Mouse (Mus musculus): ENCODE data around the gene Ier5. TPM values are rescaled to one million over a fixed set of nuclear protein-coding genes. Genes with fewer than 3 reads are reported as not detected.

Gene Ier5
- total RNA-seq, 2 experiments from 2014 or later, result 2.9 to 4.4 TPM

- peak; percentile 77 for ATAC-seq (replicated peaks; ENCODE audit: poor library complexity, severe bottlenecking)
These were observed 15.9 kb downstream of the Ier5 start for GRCm38 (mm10) chr1:155083271-155084265.

- no peak for ATAC-seq (replicated peaks; ENCODE audit: poor library complexity, severe bottlenecking)
These were observed 16.5 kb downstream of the Ier5 start for GRCm38 (mm10) chr1:155082965-155083268.

- ATAC-seq (replicated peaks; ENCODE audit: poor library complexity, severe bottlenecking), result no peak
These were observed 17.1 kb downstream of the Ier5 start for GRCm38 (mm10) chr1:155082158-155082964.

GRCm38 (mm10) chr1:155077675-155078074 lies 21.8 kb downstream of the Ier5 start:
- ATAC-seq (replicated peaks; ENCODE audit: poor library complexity, severe bottlenecking), result no peak

- no peak for ATAC-seq (replicated peaks; ENCODE audit: poor library complexity, severe bottlenecking)
These were observed 23.6 kb downstream of the Ier5 start for GRCm38 (mm10) chr1:155075856-155076255.

- ATAC-seq (replicated peaks; ENCODE audit: poor library complexity, severe bottlenecking), result peak; percentile 62
These were observed 24.6 kb downstream of the Ier5 start for GRCm38 (mm10) chr1:155074856-155075255.

GRCm38 (mm10) chr1:155073905-155074304 lies 25.5 kb downstream of the Ier5 start:
- ATAC-seq (replicated peaks; ENCODE audit: poor library complexity, severe bottlenecking), result peak; percentile 31

- ATAC-seq (replicated peaks; ENCODE audit: poor library complexity, severe bottlenecking), result no peak
These were observed 26.3 kb downstream of the Ier5 start for GRCm38 (mm10) chr1:155073133-155073532.

GRCm38 (mm10) chr1:155071287-155071876 lies 28.1 kb downstream of the Ier5 start:
- no peak for ATAC-seq (replicated peaks; ENCODE audit: poor library complexity, severe bottlenecking)

GRCm38 (mm10) chr1:155070561-155071286 lies 28.7 kb downstream of the Ier5 start:
- ATAC-seq (replicated peaks; ENCODE audit: poor library complexity, severe bottlenecking), result peak; percentile 62

GRCm38 (mm10) chr1:155069696-155070095 lies 29.7 kb downstream of the Ier5 start:
- ATAC-seq (replicated peaks; ENCODE audit: poor library complexity, severe bottlenecking), result no peak

GRCm38 (mm10) chr1:155066196-155066595 lies 33.2 kb downstream of the Ier5 start:
- peak; percentile 10; the same call in 1 of the 2 replicates for ATAC-seq (replicated peaks; ENCODE audit: poor library complexity, severe bottlenecking)

GRCm38 (mm10) chr1:155065068-155065701 lies 34.3 kb downstream of the Ier5 start:
- peak; percentile 64 for ATAC-seq (replicated peaks; ENCODE audit: poor library complexity, severe bottlenecking)

- ATAC-seq (replicated peaks; ENCODE audit: poor library complexity, severe bottlenecking), result no peak
These were observed 34.8 kb downstream of the Ier5 start for GRCm38 (mm10) chr1:155064649-155065048.

GRCm38 (mm10) chr1:155064111-155064510 lies 35.3 kb downstream of the Ier5 start:
- no peak for ATAC-seq (replicated peaks; ENCODE audit: poor library complexity, severe bottlenecking)

GRCm38 (mm10) chr1:155062963-155063362 lies 36.5 kb downstream of the Ier5 start:
- no peak for ATAC-seq (replicated peaks; ENCODE audit: poor library complexity, severe bottlenecking)

GRCm38 (mm10) chr1:155062057-155062456 lies 37.4 kb downstream of the Ier5 start:
- ATAC-seq (replicated peaks; ENCODE audit: poor library complexity, severe bottlenecking), result peak; percentile 60

- ATAC-seq (replicated peaks; ENCODE audit: poor library complexity, severe bottlenecking), result no peak
These were observed 38.3 kb downstream of the Ier5 start for GRCm38 (mm10) chr1:155060832-155061801.

Data from granulocyte monocyte progenitor cell, adult 5-6 weeks (primary cell).